Mouse (Mus musculus): ENCODE data around the gene Erlin1. TPM values are rescaled to one million over a fixed set of nuclear protein-coding genes. Genes with fewer than 3 reads are reported as not detected.

Erlin1 gene
- total and polyA plus RNA-seq, 3 experiments: 8.2 to 21.7 (median 11.0) TPM

- no peak overlapping the region for H3K4me3 ChIP-seq (ENCODE audit: low read depth, low read length)
- TF ChIP-seq TAL1 (conservative IDR thresholded peaks at IDR 0.05; ENCODE audit: low read depth, low read length) (no peak), GATA2 (IDR thresholded peaks at IDR 0.05; ENCODE audit: borderline replicate concordance, low read depth, low read length) (no peak), GATA1 (IDR thresholded peaks at IDR 0.05; ENCODE audit: borderline replicate concordance, low read length) (no peak), CTCF (IDR thresholded peaks at IDR 0.05; ENCODE audit: low read depth, low read length) (no peak), POLR2AphosphoS5 (IDR thresholded peaks at IDR 0.05; ENCODE audit: insufficient replicate concordance, low read depth, low read length) (no peak)
Observed at GRCm38 (mm10) chr19:43998802-43999527, 70.6 kb downstream of the Erlin1 start.

GRCm38 (mm10) chr19:43998101-43998500 lies 71.5 kb downstream of the Erlin1 start:
- ATAC-seq (ENCODE audit: extremely low read depth, insufficient number of reproducible peaks, low FRiP score, poor library complexity, severe bottlenecking): no peak
- Histone ChIP-seq H3K9me3 (replicated peaks) (no peaks in the 10 kb centered on the region), H3K4me1 (ENCODE audit: insufficient read depth, low read depth, low read length) (peaks cover 6% of the 10 kb centered on the region), H3K27me3 (ENCODE audit: insufficient read depth, low read length) (peaks cover 20% of the 10 kb centered on the region), H3K36me3 (replicated peaks) (no peaks in the 10 kb centered on the region), H3K4me3 (ENCODE audit: low read depth, low read length) (no peak overlapping the region)
- TF ChIP-seq GATA1 (IDR thresholded peaks at IDR 0.05; ENCODE audit: borderline replicate concordance, low read length): no peak
- TF ChIP-seq TAL1 (conservative IDR thresholded peaks at IDR 0.05; ENCODE audit: low read depth, low read length): no peak
- TF ChIP-seq GATA2 (IDR thresholded peaks at IDR 0.05; ENCODE audit: borderline replicate concordance, low read depth, low read length): no peak
- no peak for TF ChIP-seq POLR2AphosphoS5 (IDR thresholded peaks at IDR 0.05; ENCODE audit: insufficient replicate concordance, low read depth, low read length)
- TF ChIP-seq CTCF (IDR thresholded peaks at IDR 0.05; ENCODE audit: low read depth, low read length): no peak
- DNase-seq (ENCODE audit: low spot score): no peak

More at GRCm38 (mm10) chr19:43998802-43999527, 70.6 kb downstream of the Erlin1 start:
- DNase-seq (ENCODE audit: low spot score) (no peak), ATAC-seq (ENCODE audit: extremely low read depth, insufficient number of reproducible peaks, low FRiP score, poor library complexity, severe bottlenecking) (no peak)
- peaks cover 6% of the 10 kb centered on the region for H3K4me1 ChIP-seq (ENCODE audit: insufficient read depth, low read depth, low read length)
- no peaks in the 10 kb centered on the region for H3K9me3 ChIP-seq (replicated peaks)
- no peaks in the 10 kb centered on the region for H3K36me3 ChIP-seq (replicated peaks)
- H3K27me3 ChIP-seq (ENCODE audit: insufficient read depth, low read length): peaks cover 20% of the 10 kb centered on the region

DNA sequence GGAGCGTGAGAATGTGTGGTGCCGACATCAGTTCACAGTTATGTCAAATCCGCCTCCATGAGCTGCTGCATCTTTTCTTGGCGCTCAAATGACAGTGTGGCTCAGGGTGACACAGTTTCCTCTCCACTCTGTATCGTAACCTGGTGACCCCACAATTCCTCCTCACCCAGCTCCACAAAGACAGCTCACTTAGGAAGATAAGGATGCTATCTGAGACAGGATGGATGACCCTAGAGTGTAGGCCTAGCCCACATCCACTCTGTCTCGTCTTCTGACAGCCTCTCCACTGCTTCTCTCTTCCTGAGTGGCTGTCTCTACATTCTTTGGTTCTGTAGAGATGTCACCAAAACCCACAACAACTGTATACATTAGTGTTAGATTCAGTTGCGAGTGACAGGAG lies 74.2 kb downstream of the Erlin1 start:
- no peaks in the 10 kb centered on the region for H3K36me3 ChIP-seq (replicated peaks)
- peaks cover 16% of the 10 kb centered on the region for H3K27me3 ChIP-seq (ENCODE audit: insufficient read depth, low read length)
- DNase-seq (ENCODE audit: low spot score) (no peak), ATAC-seq (ENCODE audit: extremely low read depth, insufficient number of reproducible peaks, low FRiP score, poor library complexity, severe bottlenecking) (no peak)
- no peak overlapping the region for H3K4me3 ChIP-seq (ENCODE audit: low read depth, low read length)
- no peak for TF ChIP-seq POLR2AphosphoS5 (IDR thresholded peaks at IDR 0.05; ENCODE audit: insufficient replicate concordance, low read depth, low read length)
- TF ChIP-seq TAL1 (conservative IDR thresholded peaks at IDR 0.05; ENCODE audit: low read depth, low read length): no peak
- no peak for TF ChIP-seq GATA1 (IDR thresholded peaks at IDR 0.05; ENCODE audit: borderline replicate concordance, low read length)
- TF ChIP-seq GATA2 (IDR thresholded peaks at IDR 0.05; ENCODE audit: borderline replicate concordance, low read depth, low read length): no peak
- no peak for TF ChIP-seq CTCF (IDR thresholded peaks at IDR 0.05; ENCODE audit: low read depth, low read length)
- peaks cover 6% of the 10 kb centered on the region for H3K4me1 ChIP-seq (ENCODE audit: insufficient read depth, low read depth, low read length)
- H3K9me3 ChIP-seq (replicated peaks): no peaks in the 10 kb centered on the region

- ATAC-seq (ENCODE audit: extremely low read depth, insufficient number of reproducible peaks, low FRiP score, poor library complexity, severe bottlenecking): no peak
- DNase-seq (ENCODE audit: low spot score): no peak
- TF ChIP-seq GATA1 (IDR thresholded peaks at IDR 0.05; ENCODE audit: borderline replicate concordance, low read length) (no peak), POLR2AphosphoS5 (IDR thresholded peaks at IDR 0.05; ENCODE audit: insufficient replicate concordance, low read depth, low read length) (no peak), TAL1 (conservative IDR thresholded peaks at IDR 0.05; ENCODE audit: low read depth, low read length) (no peak), CTCF (IDR thresholded peaks at IDR 0.05; ENCODE audit: low read depth, low read length) (no peak), GATA2 (IDR thresholded peaks at IDR 0.05; ENCODE audit: borderline replicate concordance, low read depth, low read length) (no peak)
- no peak overlapping the region for H3K4me3 ChIP-seq (ENCODE audit: low read depth, low read length)
- no peaks in the 10 kb centered on the region for H3K36me3 ChIP-seq (replicated peaks)
- H3K9me3 ChIP-seq (replicated peaks): no peaks in the 10 kb centered on the region
- H3K4me1 ChIP-seq (ENCODE audit: insufficient read depth, low read depth, low read length): peaks cover 6% of the 10 kb centered on the region
- peaks cover 9% of the 10 kb centered on the region; the same call in 1 of the 2 replicates for H3K27me3 ChIP-seq (ENCODE audit: insufficient read depth, low read length)
Observed at GRCm38 (mm10) chr19:43992464-43992863, 77.1 kb downstream of the Erlin1 start.

- Histone ChIP-seq H3K4me1 (ENCODE audit: insufficient read depth, low read depth, low read length) (peaks cover 6% of the 10 kb centered on the region), H3K36me3 (replicated peaks) (no peaks in the 10 kb centered on the region), H3K4me3 (ENCODE audit: low read depth, low read length) (no peak overlapping the region), H3K27me3 (ENCODE audit: insufficient read depth, low read length) (peaks cover 9% of the 10 kb centered on the region; the same call in 1 of the 2 replicates), H3K9me3 (replicated peaks) (no peaks in the 10 kb centered on the region)
- DNase-seq (ENCODE audit: low spot score) (no peak), ATAC-seq (ENCODE audit: extremely low read depth, insufficient number of reproducible peaks, low FRiP score, poor library complexity, severe bottlenecking) (no peak)
- TF ChIP-seq GATA2 (IDR thresholded peaks at IDR 0.05; ENCODE audit: borderline replicate concordance, low read depth, low read length) (no peak), POLR2AphosphoS5 (IDR thresholded peaks at IDR 0.05; ENCODE audit: insufficient replicate concordance, low read depth, low read length) (no peak), CTCF (IDR thresholded peaks at IDR 0.05; ENCODE audit: low read depth, low read length) (no peak), GATA1 (IDR thresholded peaks at IDR 0.05; ENCODE audit: borderline replicate concordance, low read length) (no peak), TAL1 (conservative IDR thresholded peaks at IDR 0.05; ENCODE audit: low read depth, low read length) (no peak)
Observed at GRCm38 (mm10) chr19:43990362-43990761, 79.2 kb downstream of the Erlin1 start.

DNA sequence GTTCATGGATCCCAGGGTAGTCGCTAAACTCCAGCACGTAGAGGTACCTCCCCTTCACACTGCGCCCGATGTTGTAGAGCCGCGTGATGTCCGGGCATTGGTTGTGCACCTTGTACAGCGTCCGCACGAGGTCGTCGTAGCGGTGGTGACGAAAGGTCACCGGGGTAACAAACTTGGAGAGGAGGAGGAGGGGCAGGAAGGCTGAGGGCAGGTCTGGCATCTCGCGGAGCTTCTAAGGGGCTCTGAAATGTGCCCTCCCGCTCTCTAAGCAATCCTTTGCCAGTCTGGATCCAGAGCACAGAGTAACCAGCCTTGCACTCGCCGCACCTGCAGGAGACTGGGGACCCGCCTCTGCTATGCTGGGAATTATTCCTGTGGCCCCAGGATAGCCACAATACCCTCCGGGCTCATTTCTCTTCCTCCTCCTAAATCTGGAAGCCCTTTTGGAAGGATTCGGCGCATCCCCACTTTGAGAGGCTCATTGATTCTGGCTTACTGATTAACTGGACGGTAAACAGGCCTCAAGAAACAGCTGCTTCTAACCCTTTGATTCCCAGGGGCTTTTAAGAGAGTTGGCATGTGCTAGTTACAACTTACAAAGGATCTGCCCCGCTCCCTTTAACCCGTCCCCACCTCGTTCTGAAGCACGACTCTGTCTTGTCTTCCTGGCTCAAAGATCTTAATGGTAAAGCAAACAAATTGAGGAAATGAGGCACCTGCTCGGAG lies 83.4 kb downstream of the Erlin1 start, which contains the start of gene Cpn1:
TSS of gene Cpn1 (minus strand) at position 488 of the 726 bp plus-strand sequence.
- ATAC-seq (ENCODE audit: extremely low read depth, insufficient number of reproducible peaks, low FRiP score, poor library complexity, severe bottlenecking): no peak
- no peak for TF ChIP-seq CTCF (IDR thresholded peaks at IDR 0.05; ENCODE audit: low read depth, low read length)
- no peak for TF ChIP-seq GATA1 (IDR thresholded peaks at IDR 0.05; ENCODE audit: borderline replicate concordance, low read length)
- no peak for TF ChIP-seq POLR2AphosphoS5 (IDR thresholded peaks at IDR 0.05; ENCODE audit: insufficient replicate concordance, low read depth, low read length)
- no peak for DNase-seq (ENCODE audit: low spot score)
- H3K9me3 ChIP-seq (replicated peaks): no peaks in the 10 kb centered on the region
- peaks cover 4% of the 10 kb centered on the region; the same call in 1 of the 2 replicates for H3K27me3 ChIP-seq (ENCODE audit: insufficient read depth, low read length)
- no peaks in the 10 kb centered on the region for H3K36me3 ChIP-seq (replicated peaks)
- H3K4me3 ChIP-seq (ENCODE audit: low read depth, low read length): no peak within 1 kb of the TSS
- no peaks in the 10 kb centered on the region for H3K4me1 ChIP-seq (ENCODE audit: insufficient read depth, low read depth, low read length)

Other genes starting within 250 kb of the Erlin1 start
- not detected in 2 replicates for gene Dnmbp, start 129.6 kb downstream of the Erlin1 start, total RNA-seq (2014; fragmentation: Nextera tagmentation)
- 0.23 and 0.33 TPM in 2 replicates for gene Dnmbp, start 129.6 kb downstream of the Erlin1 start, total RNA-seq (2017)
- gene Dnmbp, start 129.6 kb downstream of the Erlin1 start, polyA plus RNA-seq (2012): 0.06 and 0.07 TPM in 2 replicates
- gene Cpn1, start 83.2 kb downstream of the Erlin1 start, total RNA-seq (2014; fragmentation: Nextera tagmentation): not detected in 2 replicates
- not detected in 2 replicates for gene Cpn1, start 83.2 kb downstream of the Erlin1 start, total RNA-seq (2017)
- not detected in 2 replicates for gene Cpn1, start 83.2 kb downstream of the Erlin1 start, polyA plus RNA-seq (2012)
- gene Cyp2c23, start 40.6 kb downstream of the Erlin1 start, total RNA-seq (2014; fragmentation: Nextera tagmentation): not detected in 2 replicates
- 0.11 and 0.12 TPM in 2 replicates for gene Cyp2c23, start 40.6 kb downstream of the Erlin1 start, total RNA-seq (2017)
- gene Cyp2c23, start 40.6 kb downstream of the Erlin1 start, polyA plus RNA-seq (2012): not detected in 2 replicates
- gene Chuk, start 37.7 kb upstream of the Erlin1 start, total RNA-seq (2014; fragmentation: Nextera tagmentation): 48.4 and 54.9 TPM in 2 replicates
- 77.6 and 94.1 TPM in 2 replicates for gene Chuk, start 37.7 kb upstream of the Erlin1 start, total RNA-seq (2017)
- gene Chuk, start 37.7 kb upstream of the Erlin1 start, polyA plus RNA-seq (2012): 13.8 and 14.3 TPM in 2 replicates
- gene Cwf19l1, start 66.1 kb upstream of the Erlin1 start, total RNA-seq (2014; fragmentation: Nextera tagmentation): 23.0 and 35.2 TPM in 2 replicates
- gene Cwf19l1, start 66.1 kb upstream of the Erlin1 start, total RNA-seq (2017): 24.5 and 35.3 TPM in 2 replicates
- 5.4 and 7.4 TPM in 2 replicates for gene Cwf19l1, start 66.1 kb upstream of the Erlin1 start, polyA plus RNA-seq (2012)
- 51.8 and 70.5 TPM in 2 replicates for gene Bloc1s2, start 76.7 kb upstream of the Erlin1 start, total RNA-seq (2014; fragmentation: Nextera tagmentation)
- 95.4 and 102 TPM in 2 replicates for gene Bloc1s2, start 76.7 kb upstream of the Erlin1 start, total RNA-seq (2017)
- 302 and 361 TPM in 2 replicates for gene Bloc1s2, start 76.7 kb upstream of the Erlin1 start, polyA plus RNA-seq (2012)
- not detected in 2 replicates for gene Pkd2l1, start 122.7 kb upstream of the Erlin1 start, total RNA-seq (2014; fragmentation: Nextera tagmentation)
- gene Pkd2l1, start 122.7 kb upstream of the Erlin1 start, total RNA-seq (2017): not detected in 2 replicates
- not detected in 2 replicates for gene Pkd2l1, start 122.7 kb upstream of the Erlin1 start, polyA plus RNA-seq (2012)
- gene Scd3, start 133.5 kb upstream of the Erlin1 start, total RNA-seq (2014; fragmentation: Nextera tagmentation): 0.87 and 3.8 TPM in 2 replicates
- 0.12 and 0.27 TPM in 2 replicates for gene Scd3, start 133.5 kb upstream of the Erlin1 start, total RNA-seq (2017)
- 0.11 TPM in 1 of 2 replicates, not detected in the other for gene Scd3, start 133.5 kb upstream of the Erlin1 start, polyA plus RNA-seq (2012)
- 710 and 771 TPM in 2 replicates for gene Scd2, start 223.9 kb upstream of the Erlin1 start, total RNA-seq (2014; fragmentation: Nextera tagmentation)
- gene Scd2, start 223.9 kb upstream of the Erlin1 start, total RNA-seq (2017): 537 and 649 TPM in 2 replicates
- 63.8 and 97.6 TPM in 2 replicates for gene Scd2, start 223.9 kb upstream of the Erlin1 start, polyA plus RNA-seq (2012)

Data from G1E (cell line).